Mouse (Mus musculus) heart, adult 2 months (tissue): ENCODE measurements at regions not wholly inside any gene's neighbourhood (a gene's known extent, or its start where the extent isn't known, plus 50 kb on each side); places are given as distances from the start of the nearest gene placed in this dataset.

Experiments
- CTCF ChIP-seq: fragments of 200-600 bp; IDR thresholded peaks from 2 replicates; pipeline ENCODE4 v1.8.1; 2022; ENCODE audit warnings: antibody characterized with exemption, mild to moderate bottlenecking, moderate library complexity
- EP300 ChIP-seq: fragments of 200-500 bp; IDR thresholded peaks from 2 replicates; pipeline ENCODE4 v1.6.1; 2011; ENCODE audit warnings: low read depth, low read length, control low read depth; ENCODE audit not compliant: insufficient read depth
- POLR2A ChIP-seq: fragments of 200-500 bp; IDR thresholded peaks from 2 replicates; pipeline ENCODE4 v1.6.1; 2011; ENCODE audit warnings: mild to moderate bottlenecking, low read depth, low read length, control low read depth; ENCODE audit not compliant: insufficient read depth

GRCm38 (mm10) chr10:31034782-31035181 lies 192.2 kb upstream of the Hey2 start:
- TF ChIP-seq CTCF (no peak), POLR2A (no peak), EP300 (no peak)
